Mouse (Mus musculus) megakaryocyte, embryonic 14.5 days (primary cell): ENCODE results near the gene Cdpf1.

Experiments
- FLI1 ChIP-seq: IDR thresholded peaks from 2 replicates; pipeline ENCODE4 v1.6.1; 2012; ENCODE audit warnings: low read length, inconsistent platforms, mixed read lengths
- GATA1 ChIP-seq: IDR thresholded peaks from 3 replicates; pipeline ENCODE4 v1.6.1; 2012; ENCODE audit warnings: mixed read lengths, low read length, inconsistent platforms, borderline replicate concordance

GRCm38 (mm10) chr15:85784341-85784740 is 27.2 kb downstream of the Cdpf1 start:
- TF ChIP-seq FLI1 (no peak), GATA1 (no peak)
